Mouse (Mus musculus) lung, adult 2 months (tissue): ENCODE results near the gene 4930442H23Rik. TPM values are rescaled to one million over a fixed set of nuclear protein-coding genes. Genes with fewer than 3 reads are reported as not detected.
"Not testable (repeated sequence)": the region's sequence is repeated elsewhere in the genome, so short reads cannot be mapped to it uniquely, and the experiment has no call there.

Experiments used
- DNase-seq: peaks from one replicate; pipeline ENCODE4 v3.0.0; 2022
- H3K4me1 ChIP-seq: fragments of 200-500 bp; 2 replicates; pipeline ENCODE4 v1.6.1; 2011; ENCODE audit warnings: low read length; ENCODE audit not compliant: control insufficient read depth, insufficient read depth
- H3K4me3 ChIP-seq: fragments of 200-500 bp; replicated peaks from 2 replicates; pipeline ENCODE3; 2011; ENCODE audit warnings: low read depth, mild to moderate bottlenecking, control low read depth, low read length; ENCODE audit errors: extremely low read depth
- CTCF ChIP-seq: fragments of 200-500 bp; IDR thresholded peaks from 2 replicates; pipeline ENCODE4 v1.5.1; 2011; ENCODE audit warnings: mild to moderate bottlenecking, low read length, control low read depth; ENCODE audit not compliant: insufficient read depth
- POLR2A ChIP-seq: fragments of 200-500 bp; IDR thresholded peaks from 2 replicates; pipeline ENCODE4 v1.6.1; 2011; ENCODE audit warnings: low read depth, mild to moderate bottlenecking, control low read depth, low read length, borderline replicate concordance; ENCODE audit errors: extremely low read depth
- WGBS: fragments of 180-500 bp; shearing (Covaris S2); methylation state at CpG from one replicate; pipeline ENCODE4 v1.1.7; 2018; 5-methylcytosine and 5-hydroxymethylcytosine counted together
- polyA plus RNA-seq: library from polyadenylated mRNA; depleted of rRNA; stranded (reverse); fragments of >200 nt; gene quantifications from 2 replicates; pipeline ENCODE4 v1.2.3, GENCODE M21; 2012

Gene 4930442H23Rik
- polyA plus RNA-seq, 1 experiment: not detected

- TF ChIP-seq CTCF: peak; percentile 71
- WGBS: 17% methylated on average over 1 of the region's 1 CpGs
- not testable (repeated sequence) for H3K4me3 ChIP-seq, DNase-seq, H3K4me1 ChIP-seq
These were observed 33.6 kb upstream of the 4930442H23Rik start for GRCm38 (mm10) chr10:81217267-81217666.

- H3K4me3 ChIP-seq: no peak overlapping the region
- no peaks in the 10 kb centered on the region for H3K4me1 ChIP-seq
- no peak for DNase-seq
- 80% methylated on average over 6 of the region's 6 CpGs for WGBS
- no peak for TF ChIP-seq CTCF
- TF ChIP-seq POLR2A: no peak
These were observed 33.2 kb upstream of the 4930442H23Rik start for GRCm38 (mm10) chr10:81216810-81217209.

GRCm38 (mm10) chr10:81216260-81216659 lies 32.6 kb upstream of the 4930442H23Rik start:
- no peaks in the 10 kb centered on the region for H3K4me1 ChIP-seq
- H3K4me3 ChIP-seq: no peak overlapping the region
- WGBS: 89% methylated on average over 6 of the region's 6 CpGs
- no peak for TF ChIP-seq POLR2A
- no peak for DNase-seq

GRCm38 (mm10) chr10:81210154-81210553 lies 26.5 kb upstream of the 4930442H23Rik start:
- TF ChIP-seq POLR2A: no peak
- TF ChIP-seq CTCF: no peak
- 89% methylated on average over 5 of the region's 5 CpGs for WGBS
- no peak overlapping the region for H3K4me3 ChIP-seq
- no peak for DNase-seq
- H3K4me1 ChIP-seq: no peaks in the 10 kb centered on the region

DNA sequence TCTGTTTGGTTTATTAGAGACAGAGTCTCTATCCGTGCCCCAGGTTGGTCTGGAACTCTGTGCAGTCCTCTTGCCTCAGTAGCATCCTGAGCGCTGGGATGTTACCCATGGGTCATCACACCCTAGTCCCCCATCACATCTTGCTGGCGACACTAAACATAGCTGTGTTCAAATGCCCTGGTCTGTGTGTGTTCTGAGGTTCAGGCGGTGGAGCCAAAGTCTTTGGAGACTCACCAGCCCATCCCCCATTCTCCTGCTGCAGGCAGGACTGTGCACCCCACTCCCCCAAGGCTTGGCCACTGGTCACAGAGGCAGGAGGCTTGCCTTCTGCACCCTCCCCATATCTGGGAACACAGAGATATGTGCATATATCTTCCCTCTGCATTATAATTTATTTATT lies 20.5 kb upstream of the 4930442H23Rik start:
- no peak for DNase-seq
- Histone ChIP-seq H3K4me3 (no peak overlapping the region), H3K4me1 (no peaks in the 10 kb centered on the region)
- 69% methylated on average over 4 of the region's 4 CpGs for WGBS
- TF ChIP-seq CTCF (no peak), POLR2A (no peak)

- no peak overlapping the region for H3K4me3 ChIP-seq
- TF ChIP-seq CTCF (no peak), POLR2A (no peak)
- no peak for DNase-seq
- no peaks in the 10 kb centered on the region; the same call in 1 of the 2 replicates for H3K4me1 ChIP-seq
- 64% methylated on average over 8 of the region's 8 CpGs for WGBS
These were observed 19.5 kb upstream of the 4930442H23Rik start for GRCm38 (mm10) chr10:81202978-81203720.

DNA sequence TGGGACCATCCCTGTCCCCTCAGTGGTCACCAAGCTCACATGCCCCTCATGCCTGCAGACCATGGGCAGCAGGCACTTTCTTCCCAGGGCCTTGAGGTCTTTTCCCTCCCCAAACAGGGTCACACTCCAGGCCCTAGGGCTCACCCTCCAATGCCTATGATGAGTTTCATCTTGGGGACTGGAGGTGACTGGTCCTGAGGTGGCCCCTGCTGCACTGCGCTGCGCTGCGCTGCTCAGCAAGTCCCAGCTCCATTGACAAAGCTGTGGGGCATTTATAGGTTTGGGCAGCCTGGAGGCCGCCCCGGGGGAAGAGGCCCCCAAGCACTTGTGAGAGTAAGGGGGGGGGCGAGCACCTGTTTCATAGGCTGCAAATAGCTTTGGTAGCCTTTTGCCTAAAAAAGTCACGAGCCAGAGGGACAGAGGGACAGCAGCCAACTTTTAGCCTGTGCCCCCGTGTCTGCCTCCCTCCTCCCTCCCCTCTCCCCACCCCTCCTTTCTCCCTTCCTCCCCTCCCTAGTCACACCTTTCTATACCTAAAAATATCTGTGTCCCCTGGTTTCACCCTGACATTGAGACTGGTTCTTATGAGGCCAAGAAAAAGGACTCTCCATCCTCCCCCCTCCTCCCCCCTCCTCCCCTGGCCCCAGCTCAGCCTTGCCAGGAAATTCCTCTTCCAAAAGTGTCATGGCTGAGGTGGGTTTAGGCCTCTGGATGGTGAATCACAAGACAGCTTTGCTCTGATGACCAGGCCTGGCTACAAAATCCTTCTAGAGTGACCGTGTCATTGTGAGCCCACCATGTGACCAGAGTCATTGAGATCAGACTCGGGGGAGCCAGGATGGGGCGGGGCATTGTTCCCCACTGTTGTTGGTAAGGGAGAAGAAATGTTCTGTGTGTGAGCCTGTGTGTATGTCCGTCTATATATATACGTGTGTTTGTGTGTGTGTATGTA lies 18.4 kb upstream of the 4930442H23Rik start, which contains the start of gene Nmrk2:
Nmrk2 (minus strand) TSS at position 245 of the 952 bp plus-strand sequence.
- TF ChIP-seq POLR2A: no peak
- no peak for TF ChIP-seq CTCF
- Histone ChIP-seq H3K4me1 (no peaks in the 10 kb centered on the region; the same call in 1 of the 2 replicates), H3K4me3 (no peak within 1 kb of the TSS)
- 58% methylated on average over 13 of the region's 13 CpGs for WGBS
- no peak for DNase-seq

DNA sequence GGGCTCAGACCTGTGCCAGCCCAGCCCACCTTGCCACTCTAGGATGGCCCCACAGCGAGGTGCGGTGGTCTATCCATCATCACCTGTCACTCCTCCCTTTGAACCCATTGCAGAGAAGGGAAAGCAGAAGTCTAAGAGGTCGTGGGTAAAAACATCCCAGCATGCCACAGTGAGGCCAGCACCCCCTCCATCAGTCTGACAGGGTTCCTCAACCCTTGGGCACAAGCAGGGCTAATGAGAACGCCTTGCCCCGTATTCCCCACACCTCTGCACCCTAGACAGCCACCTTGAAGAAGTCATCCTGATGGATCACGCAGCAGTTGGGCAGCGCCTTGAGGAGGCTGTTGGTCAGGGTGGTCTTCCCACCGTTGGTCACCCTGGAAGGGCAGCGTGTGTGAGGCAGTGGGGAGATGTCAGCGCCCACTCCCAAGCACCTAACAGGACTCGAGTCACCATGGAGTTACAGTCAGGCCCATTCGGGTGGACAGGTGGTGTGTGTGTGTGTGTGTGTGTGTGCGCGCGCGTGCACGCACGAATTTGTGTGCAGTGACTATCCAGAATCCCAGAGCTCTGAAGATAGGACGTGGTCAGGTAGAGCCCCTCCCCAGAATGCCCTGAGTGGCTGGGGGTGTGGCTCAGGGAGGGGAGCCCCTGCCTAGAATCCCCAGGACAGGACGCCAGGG lies 17.1 kb upstream of the 4930442H23Rik start:
- DNase-seq: no peak
- TF ChIP-seq CTCF: no peak
- TF ChIP-seq POLR2A: no peak
- WGBS: 74% methylated on average over 20 of the region's 20 CpGs
- Histone ChIP-seq H3K4me1 (no peaks in the 10 kb centered on the region; the same call in 1 of the 2 replicates), H3K4me3 (no peak overlapping the region)

DNA sequence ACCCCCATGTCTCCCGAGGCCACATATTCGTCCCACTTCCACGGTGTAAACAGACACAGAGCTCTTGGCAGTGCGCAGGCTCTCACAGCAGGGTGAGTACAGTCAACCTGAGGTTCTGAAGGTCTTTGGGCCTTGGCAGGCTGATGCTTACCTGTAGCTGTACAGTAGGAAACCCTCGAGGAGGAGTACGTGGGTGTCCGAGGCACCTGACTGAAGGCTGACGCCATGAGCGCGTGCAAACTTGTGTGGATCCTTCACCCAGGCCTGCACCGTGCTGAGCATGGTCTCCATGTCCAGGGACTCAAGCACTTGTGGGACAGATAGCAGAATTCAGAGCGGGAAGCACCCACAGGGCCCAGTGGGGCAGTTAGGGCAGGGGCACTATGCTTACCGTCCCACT lies 16.5 kb upstream of the 4930442H23Rik start:
- no peak for DNase-seq
- Histone ChIP-seq H3K4me1 (no peaks in the 10 kb centered on the region; the same call in 1 of the 2 replicates), H3K4me3 (no peak overlapping the region)
- TF ChIP-seq POLR2A (no peak), CTCF (no peak)
- WGBS: 74% methylated on average over 13 of the region's 13 CpGs

GRCm38 (mm10) chr10:81198990-81199389 lies 15.3 kb upstream of the 4930442H23Rik start:
- WGBS: 77% methylated on average over 6 of the region's 6 CpGs
- DNase-seq: no peak

More at GRCm38 (mm10) chr10:81198990-81199389, 15.3 kb upstream of the 4930442H23Rik start:
- no peak for TF ChIP-seq POLR2A
- TF ChIP-seq CTCF: no peak
- Histone ChIP-seq H3K4me3 (no peak overlapping the region), H3K4me1 (peaks cover 2% of the 10 kb centered on the region; the same call in 1 of the 2 replicates)
